Mouse (Mus musculus) large intestine, adult 2 months (tissue): ENCODE measurements around the gene Zfp775. TPM values are rescaled to one million over a fixed set of nuclear protein-coding genes. Genes with fewer than 3 reads are reported as not detected.
"Not testable (repeated sequence)": the region's sequence is repeated elsewhere in the genome, so short reads cannot be mapped to it uniquely, and the experiment has no call there.

Experiments
- DNase-seq: peaks from one replicate; pipeline ENCODE4 v3.0.0-alpha.2; 2012; ENCODE audit warnings: low read depth, low spot score
- WGBS: fragments of 180-500 bp; shearing (Covaris S2); methylation state at CpG from one replicate; pipeline ENCODE4 v1.1.7; 2018; 5-methylcytosine and 5-hydroxymethylcytosine counted together
- polyA plus RNA-seq: library from polyadenylated mRNA; depleted of rRNA; stranded (reverse); fragments of >200 nt; gene quantifications from 2 replicates; pipeline ENCODE4 v1.2.3, GENCODE M21; 2012

Gene Zfp775
- polyA plus RNA-seq, 1 experiment = 1.9 TPM

DNA sequence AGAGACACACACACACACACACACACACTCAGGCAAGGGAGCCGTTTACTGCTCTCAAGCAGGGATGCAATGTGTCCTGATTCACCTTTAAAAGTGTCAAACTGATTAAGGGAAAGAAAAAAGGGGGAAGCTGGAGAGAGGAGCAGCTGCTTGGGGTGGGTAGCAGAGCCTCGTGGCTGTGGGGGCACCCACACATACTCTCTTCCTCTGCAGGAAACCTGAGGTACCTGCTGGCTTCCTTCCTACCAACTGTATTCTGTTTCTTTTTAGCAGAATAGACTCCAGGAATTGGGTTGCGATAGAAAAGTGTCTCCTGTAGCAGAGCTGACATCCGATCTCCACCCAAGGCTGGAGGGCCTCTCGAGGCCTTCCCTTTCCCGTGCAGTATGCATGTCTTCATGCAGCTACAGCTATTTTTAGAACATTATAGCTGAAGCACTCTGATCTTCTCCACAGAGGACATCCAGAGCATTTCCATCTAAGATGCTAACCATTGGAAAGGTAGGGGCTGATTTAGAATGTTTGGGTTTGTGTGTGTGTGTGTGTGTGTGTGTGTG lies 12.6 kb upstream of the Zfp775 start, which contains the start of gene Gm45021:
Gm45021 (plus strand) TSS at position 417 of the 557 bp plus-strand sequence.
- no peak for DNase-seq
- WGBS = 74% methylated on average over 6 of the region's 6 CpGs

DNA sequence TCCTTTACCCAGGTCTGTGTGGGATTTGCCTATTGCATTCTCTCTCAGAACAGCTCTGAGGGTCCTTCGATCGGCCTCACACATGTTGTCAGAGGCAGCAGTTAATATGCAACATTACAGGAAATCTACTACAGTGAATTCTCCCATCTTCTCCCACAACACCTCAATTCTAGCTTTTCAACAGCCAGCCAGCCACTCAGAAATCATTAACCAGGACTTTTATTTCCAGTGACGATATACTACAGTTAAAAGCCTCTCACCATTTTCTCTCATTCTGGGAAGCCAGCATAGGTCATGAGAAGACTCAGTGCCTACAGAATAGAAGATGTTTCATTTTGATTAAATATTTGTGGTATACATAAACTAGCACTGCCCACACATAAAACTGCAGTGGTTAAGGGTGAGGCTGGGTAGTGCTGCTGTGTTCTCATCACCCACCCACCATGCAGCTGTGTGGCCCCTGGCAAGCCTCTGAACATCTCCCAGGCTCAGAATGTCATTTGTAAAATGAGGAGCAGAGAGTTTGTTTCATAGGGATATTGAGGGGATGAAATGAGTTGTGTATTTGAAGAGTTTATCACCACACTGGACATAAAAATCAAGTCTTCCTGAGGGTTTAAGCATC lies 10.5 kb upstream of the Zfp775 start:
- 32% methylated on average over 3 of the region's 3 CpGs for whole genome bisulfite sequencing
- DNase-seq = no peak

DNA sequence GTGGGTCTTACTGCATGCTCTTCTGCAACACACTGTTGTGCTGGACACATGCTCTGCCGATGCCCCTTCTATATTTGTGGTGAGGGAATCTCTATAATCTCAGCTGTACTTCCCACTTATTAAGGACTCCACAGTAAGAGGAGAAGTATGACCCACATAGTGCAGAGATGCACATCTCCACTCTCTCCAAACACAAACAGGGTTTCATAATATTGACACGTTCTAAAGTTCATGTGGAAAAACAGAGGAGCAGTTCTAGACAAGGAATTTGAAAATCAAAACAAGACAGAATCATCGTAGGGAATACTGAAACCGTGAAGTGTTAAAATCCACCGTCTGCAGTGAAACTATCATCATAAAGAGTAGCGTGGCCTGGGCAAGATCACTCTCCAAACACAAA lies 10.0 kb upstream of the Zfp775 start:
- 61% methylated on average over 6 of the region's 6 CpGs for WGBS
- DNase-seq = no peak

DNA sequence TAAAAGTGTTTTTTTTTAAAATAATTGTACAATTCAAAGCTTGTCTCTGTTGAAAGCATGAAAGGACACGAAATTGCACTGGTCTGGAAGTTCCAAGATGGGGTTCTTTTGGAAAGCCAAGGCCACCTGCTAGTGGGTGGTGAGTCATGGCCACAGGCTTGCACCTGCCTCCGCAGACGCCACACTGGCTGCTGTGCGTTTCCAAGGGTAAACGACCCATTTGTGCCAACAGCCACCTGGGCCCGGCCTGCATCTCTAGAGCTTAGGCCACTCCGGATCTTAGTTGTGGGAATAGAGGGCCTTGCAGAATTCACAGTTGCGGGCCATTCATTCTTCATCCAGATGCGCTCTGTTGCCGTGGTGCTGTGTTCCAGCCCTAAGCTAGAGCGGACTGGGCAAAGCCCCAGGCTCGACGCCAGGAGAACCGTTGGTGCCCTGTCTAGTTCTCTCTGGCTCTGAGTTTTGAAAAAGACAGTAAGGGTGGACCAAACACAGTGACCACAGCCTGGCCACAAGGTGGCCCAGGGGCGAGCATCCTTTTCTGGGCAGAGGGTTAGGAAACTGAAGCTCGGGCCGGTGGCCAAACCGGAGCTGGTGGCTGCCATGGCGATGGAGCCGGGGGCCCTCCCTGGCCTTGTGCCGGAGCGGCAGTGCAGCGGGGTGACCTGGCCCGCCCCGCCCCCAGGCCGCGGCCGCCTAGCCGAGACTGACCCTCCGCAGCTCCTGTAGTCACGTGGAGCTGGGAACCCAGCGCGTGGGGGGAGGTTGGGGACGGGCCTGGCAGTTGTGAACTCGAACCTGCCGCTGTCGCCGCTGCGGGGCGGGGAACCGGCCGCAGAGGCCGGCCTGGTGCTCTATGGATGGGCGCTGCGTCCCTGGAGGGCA lies 8.5 kb upstream of the Zfp775 start, which contains the start of the genes Repin1 and Gm44965:
Repin1 (plus strand) TSS at position 726 of the 885 bp plus-strand sequence.
Gm44965 (plus strand) TSS at position 784 of the 885 bp plus-strand sequence.
- no peak for DNase-seq
- 2% methylated on average over 45 of the region's 45 CpGs for WGBS

DNA sequence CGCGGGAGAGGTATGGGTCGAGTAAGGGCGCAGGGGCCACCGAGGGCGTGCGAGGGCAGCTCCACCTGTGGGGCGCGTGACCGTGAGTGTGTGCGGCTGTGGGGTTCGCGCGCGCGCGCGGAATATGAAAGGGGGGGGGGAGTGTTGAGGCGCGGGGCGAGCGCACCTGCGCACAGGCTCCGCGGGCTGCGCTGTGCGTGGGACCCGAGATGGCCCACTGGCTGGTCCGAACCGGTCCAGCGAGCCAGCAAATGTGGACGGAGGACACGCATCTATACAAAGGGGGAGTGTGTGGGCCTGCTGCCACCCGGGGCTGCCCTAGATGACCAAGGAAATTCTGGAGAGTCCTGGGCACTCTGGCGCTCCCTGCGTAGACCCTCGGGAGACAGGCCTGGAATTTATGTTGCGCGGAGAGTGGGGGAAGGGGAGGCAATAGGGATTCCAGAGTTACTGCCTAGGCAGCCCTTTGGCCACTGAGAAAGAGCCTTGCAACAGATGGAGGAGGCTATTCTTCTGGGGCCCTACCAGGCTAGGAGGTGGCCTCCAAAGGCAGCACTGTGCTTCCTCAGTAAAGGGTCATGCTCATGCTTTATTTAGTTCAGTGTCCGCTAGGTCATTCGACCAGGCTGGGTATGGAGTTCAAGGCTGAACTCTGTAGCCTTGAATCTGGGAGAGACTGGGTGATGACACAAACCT lies 7.7 kb upstream of the Zfp775 start:
- no peak for DNase-seq
- WGBS = under 1% methylated on average over 40 of the region's 41 CpGs

DNA sequence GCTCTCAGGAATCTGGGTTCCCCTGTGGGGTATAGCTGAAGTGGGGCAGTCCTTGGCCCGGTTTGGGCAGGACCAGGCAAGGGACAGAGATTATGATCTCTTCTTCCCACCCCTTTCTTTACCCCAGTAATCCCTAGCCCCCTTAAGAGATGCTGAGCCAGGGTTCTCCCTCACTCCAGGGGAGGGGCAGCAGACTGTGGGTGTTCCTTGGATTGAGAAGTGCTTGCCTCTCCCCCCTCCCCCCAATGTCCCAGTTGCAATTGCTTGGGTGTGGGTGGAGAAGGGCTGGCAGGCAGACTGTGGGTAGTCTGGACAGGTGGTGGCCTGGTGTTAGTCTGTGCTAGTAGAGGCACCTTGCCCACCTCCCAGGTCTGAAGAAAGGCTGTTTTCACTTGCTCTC lies 6.6 kb upstream of the Zfp775 start:
- WGBS = 41% methylated on average over 1 of the region's 1 CpGs
- DNase-seq = no peak

DNA sequence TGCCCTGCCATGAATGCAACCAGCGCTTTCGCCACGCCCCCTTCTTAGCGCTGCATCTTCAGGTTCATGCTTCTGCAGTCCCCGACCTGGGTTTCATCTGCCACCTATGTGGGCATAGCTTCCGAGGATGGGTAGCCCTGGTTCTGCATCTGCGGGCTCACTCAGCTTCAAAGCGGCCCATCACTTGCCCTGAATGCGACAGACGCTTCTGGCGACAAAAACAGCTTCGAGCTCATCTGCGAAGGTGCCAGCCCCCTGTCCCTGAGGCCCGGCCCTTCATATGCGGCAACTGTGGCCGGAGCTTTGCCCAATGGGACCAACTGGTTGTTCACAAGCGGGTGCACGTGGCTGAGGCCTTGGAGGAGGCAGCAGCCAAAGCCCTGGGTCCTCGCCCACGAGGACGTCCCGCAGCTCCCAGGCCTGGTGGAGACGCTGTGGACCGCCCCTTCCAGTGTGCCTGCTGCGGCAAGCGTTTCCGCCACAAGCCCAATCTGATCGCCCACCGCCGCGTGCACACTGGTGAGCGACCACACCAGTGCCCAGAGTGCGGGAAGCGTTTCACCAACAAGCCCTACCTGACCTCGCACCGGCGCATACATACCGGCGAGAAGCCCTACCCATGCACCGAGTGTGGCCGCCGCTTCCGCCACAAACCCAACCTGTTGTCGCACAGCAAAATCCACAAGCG lies 5.2 kb upstream of the Zfp775 start:
- WGBS = 97% methylated on average over 45 of the region's 45 CpGs
- no peak for DNase-seq

DNA sequence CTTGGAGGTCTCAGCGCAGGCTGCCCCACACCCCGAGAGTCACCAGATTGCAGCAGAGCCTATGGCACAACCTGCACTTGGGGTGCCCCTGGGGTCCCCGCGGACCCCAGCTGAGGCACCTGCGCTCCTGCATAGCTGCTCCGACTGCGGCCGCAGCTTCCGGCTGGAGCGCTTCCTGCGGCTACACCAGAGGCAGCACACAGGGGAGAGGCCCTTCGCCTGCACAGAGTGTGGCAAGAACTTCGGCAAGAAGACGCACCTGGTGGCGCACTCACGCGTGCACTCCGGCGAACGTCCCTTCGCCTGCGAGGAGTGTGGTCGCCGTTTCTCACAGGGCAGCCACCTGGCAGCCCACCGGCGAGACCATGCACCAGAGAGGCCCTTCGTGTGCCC lies 4.6 kb upstream of the Zfp775 start:
- DNase-seq = no peak
- WGBS = 97% methylated on average over 27 of the region's 27 CpGs

DNA sequence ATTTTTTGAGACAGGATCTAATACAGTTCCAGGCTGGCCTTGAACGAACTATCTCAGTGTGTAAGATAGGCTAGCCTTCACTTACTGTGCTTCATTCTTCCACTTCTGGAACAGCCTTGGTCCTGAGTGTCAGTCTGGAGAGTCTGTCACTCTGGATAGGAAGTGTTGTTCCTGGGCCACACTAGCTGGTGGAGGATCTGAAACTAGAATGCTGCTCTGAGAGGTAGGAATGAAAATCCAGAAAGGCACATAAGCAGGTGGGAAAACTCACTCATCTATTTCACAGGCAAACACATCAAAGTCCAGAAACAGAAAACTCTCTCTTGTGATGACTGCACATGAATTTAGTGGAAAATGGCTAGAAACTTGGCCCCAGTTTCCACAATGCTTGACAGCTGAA lies 1.3 kb upstream of the Zfp775 start:
- DNase-seq = no peak
- WGBS = 90% methylated on average over 1 of the region's 1 CpGs

DNA sequence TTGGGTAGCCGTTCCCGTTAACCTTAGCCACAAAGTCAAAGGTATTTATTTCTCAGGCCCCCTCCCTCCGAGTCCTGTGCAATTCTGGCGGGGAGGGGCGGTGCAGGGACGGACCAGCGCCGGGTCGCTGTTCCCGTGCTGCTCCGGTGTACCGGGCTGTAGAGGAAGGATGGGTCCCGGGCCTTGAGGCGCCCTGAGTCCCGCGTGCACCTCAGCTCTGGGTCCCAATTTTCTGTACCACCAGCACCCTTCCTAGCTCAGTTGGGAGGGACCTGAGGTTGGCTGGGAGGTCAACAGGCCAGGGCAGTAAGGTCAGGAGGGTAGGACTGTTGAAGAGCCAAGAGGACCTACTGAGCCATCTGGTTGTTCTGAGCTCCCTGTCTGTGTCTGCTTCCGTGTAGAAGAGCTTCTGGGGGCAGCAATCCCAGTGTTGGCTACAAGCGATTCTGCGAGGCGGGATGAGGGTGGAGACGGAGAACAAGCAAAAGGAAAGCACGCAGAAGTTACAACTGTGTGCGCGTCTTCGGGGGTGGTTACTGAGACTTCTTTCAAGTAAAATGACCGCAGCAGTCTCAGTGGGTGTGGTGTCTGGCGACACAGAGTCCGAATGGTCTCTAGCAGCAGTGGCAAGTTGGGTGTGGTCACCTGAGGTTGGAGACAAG lies 348 bp downstream of the Zfp775 start:
- no peak for DNase-seq
- WGBS = 0% methylated on average over 28 of the region's 28 CpGs

DNA sequence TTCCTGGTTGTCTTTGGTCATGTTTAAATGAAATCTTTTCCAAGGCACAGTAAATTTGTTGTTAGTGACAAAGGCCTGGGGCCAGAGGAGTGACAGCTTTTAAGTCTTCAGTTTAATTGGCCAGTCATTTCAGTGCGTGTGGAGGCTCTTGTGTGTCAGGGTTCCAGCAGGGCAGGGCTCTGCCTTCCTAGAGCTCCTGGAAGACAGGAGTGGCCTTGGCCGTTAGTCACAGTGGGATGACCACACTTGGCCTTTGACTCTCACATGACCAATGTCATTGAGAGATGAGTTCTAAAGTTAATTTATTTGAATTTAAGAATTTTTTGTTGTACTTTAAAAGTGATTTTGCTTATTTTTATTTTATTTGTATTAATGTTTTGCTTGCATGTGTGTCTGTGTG lies 6.3 kb downstream of the Zfp775 start:
- DNase-seq = no peak
- WGBS = 74% methylated on average over 2 of the region's 2 CpGs

DNA sequence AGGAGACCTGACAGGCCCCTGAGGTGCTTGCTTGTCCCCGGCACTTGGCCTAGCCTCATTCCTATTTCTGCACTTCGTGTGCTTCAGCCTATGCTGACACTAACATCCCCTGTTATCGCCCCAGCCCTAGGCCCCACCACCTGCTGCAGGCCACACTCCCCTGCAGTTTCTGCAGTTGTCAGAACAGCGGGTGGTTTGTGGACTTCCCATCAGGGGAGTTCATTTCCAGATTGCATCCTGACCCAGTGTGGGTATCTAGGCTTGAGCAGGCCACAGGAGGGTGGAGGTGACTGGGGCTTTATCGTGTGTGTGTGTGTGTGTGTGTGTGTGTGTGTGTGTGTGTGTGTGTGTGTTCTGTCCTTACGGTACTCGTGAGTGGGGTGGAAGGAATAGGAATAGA lies 7.6 kb downstream of the Zfp775 start:
- DNase-seq = no peak
- 86% methylated on average over 7 of the region's 7 CpGs for WGBS

DNA sequence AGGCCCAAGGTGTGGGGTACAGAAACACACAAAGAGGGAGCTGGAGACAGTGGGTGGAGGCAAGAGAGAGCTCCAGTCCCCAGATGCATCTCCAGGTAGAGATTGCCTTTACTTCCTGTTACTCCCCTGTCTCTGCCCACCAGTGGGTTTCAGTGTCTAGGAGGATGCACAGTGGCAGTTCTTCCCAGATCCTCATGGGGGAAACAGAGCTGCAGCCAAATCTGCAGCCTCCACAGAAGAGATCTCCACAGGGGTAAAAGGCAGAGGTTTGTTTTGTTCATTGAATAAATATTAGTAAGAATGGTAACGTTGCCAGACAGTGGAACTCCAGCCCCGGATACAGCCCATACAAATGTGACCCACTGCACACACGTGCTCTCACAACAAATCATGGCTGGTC lies 8.8 kb downstream of the Zfp775 start:
- 52% methylated on average over 3 of the region's 3 CpGs for WGBS

DNA sequence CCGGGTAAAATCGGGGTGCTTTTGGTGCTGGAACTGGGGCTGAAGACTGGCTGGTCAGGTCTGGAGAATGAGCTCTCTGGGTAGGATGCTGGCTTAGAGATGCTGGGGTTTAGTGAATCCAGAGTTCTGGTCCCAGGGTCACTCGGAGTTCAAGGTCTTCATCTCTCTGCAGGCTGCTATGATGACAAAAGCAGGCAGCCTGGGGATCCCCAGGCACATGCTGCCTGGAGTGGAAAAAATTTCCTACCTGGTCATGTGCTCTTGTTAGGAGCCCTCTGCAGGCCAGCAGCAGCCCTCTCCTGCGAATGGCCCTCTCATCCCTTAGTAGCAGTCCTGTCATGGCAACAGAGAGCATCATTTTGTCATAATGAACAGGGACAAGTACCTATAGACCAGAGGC lies 11.6 kb downstream of the Zfp775 start:
- WGBS = 92% methylated on average over 4 of the region's 4 CpGs
- DNase-seq = no peak

More for the DNA sequence above, 8.8 kb downstream of the Zfp775 start:
- no peak for DNase-seq

DNA sequence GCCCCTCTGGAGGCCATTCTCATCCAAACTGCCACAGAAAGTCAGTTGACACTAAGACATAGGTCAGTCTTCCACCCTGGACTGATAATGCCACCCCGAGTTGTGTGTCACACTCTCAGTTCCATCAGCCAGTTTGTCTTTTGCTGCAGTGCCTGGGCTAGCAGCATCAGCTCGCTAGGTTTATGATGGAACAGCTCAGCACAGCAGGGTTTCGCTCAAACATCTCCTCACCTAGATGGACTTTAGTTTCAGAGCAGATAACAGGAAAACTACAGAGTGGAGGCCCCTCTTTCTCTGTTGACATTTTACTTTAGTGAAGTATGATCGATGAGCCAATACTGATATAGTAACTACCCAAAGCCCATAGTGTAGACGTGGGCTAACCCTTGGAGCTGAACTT lies 12.9 kb downstream of the Zfp775 start:
- DNase-seq = no peak
- 92% methylated on average over 5 of the region's 5 CpGs for WGBS

DNA sequence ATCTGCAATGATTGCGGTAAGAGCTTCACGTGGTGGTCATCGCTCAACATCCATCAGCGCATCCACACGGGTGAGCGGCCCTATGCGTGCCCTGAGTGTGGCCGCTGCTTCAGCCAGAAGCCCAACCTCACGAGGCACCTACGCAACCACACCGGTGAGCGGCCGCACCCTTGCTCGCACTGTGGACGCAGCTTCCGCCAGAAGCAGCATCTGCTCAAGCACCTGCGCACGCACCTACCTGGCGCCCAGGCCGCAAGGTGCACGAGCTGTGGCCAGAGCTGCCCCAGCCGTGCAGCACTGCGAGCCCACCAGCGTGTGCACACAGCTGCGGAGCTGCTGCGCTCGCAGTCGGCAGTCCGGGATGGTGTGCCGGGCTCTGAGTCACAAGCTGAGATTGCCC lies 18.2 kb downstream of the Zfp775 start:
- DNase-seq = no peak
- 96% methylated on average over 30 of the region's 30 CpGs for WGBS

DNA sequence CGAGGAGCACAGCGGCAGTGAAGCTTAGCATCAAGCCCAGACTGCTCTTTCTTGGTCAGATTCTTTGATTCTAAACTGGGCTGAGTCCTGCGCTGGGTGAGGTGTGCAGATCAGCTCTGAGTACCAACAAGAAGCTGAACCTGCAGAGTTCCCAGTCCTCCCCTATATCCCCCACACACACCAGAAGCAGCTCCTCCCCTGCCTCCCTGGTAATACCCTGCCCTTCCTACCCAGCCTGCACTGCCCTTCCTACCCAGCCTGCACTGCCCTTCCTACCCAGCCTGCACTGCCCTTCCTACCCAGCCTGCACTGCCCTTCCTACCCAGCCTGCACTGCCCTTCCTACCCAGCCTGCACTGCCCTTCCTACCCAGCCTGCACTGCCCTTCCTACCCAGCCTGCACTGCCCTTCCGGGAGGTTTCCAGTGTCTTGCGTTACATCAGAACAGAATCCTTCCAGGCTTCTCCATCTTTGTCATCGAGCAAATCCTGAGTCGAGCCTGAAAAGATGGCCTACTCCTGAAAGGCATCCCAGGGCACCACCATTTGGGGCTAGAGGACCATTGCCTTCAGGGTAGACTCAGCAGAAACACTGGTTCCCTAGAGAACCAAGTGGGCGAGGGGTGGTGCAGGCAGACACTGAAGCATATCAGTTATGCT lies 20.5 kb downstream of the Zfp775 start:
- not testable (repeated sequence) for DNase-seq
- 91% methylated on average over 8 of the region's 8 CpGs for whole genome bisulfite sequencing

DNA sequence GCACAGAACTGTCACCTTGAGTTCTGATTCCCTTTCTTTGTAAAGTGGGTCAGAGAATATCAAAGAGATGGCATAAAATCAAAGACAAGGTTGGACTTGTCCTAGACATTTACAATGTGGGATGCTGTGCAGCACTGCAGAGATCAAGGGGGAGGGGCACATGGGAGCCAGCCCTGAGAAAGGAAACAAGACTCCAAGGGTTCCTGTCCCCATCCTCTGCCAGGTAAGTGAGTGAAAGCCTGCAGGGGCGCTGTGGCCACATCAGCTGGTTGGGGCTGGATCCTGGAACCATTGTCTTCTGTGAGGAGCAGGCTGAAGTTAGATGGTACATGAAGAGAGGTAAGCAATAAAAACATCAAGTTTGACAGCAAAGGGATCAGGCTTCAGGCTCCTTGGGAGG lies 21.6 kb downstream of the Zfp775 start:
- no peak for DNase-seq
- WGBS = 63% methylated on average over 1 of the region's 1 CpGs

DNA sequence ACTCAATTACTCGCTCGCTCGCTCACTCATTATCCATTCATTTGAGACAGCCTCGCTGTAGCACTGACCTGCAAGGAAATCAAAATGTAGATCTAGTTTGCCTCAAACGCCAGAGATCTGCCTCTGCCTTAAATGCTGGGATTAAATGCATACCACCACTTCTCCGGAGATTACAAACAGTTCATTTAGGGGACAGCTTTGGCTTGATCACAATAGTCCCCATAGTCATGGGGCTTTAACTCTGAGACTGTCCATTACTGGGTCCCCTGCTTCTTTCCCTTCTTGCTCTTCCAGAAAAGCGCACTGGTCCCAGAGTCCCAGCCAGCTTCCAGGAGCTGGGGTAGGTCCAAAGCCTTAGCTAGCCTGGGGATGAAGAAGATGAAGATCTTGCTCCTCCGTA lies 24.6 kb downstream of the Zfp775 start, which contains the start of gene AI854703:
AI854703 (plus strand) TSS at position 301 of the 400 bp plus-strand sequence.
- 43% methylated on average over 8 of the region's 8 CpGs for WGBS
- DNase-seq = no peak
